Mouse (Mus musculus): Measurements from ENCODE around the gene Kcnj6. TPM values are rescaled to one million over a fixed set of nuclear protein-coding genes. Genes with fewer than 3 reads are reported as not detected.
"Not testable (repeated sequence)": the region's sequence is repeated elsewhere in the genome, so short reads cannot be mapped to it uniquely, and the experiment has no call there.

The Kcnj6 gene
- polyA plus RNA-seq, 2 experiments from 2014 or later, result not detected

- ATAC-seq, result no peak
Measured at GRCm38 (mm10) chr16:94850393-94850792, 147.1 kb downstream of the Kcnj6 start.

- no peak for ATAC-seq
Measured at GRCm38 (mm10) chr16:94845996-94846395, 151.5 kb downstream of the Kcnj6 start.

GRCm38 (mm10) chr16:94844769-94845168 is 152.7 kb downstream of the Kcnj6 start:
- ATAC-seq, result no peak

DNA sequence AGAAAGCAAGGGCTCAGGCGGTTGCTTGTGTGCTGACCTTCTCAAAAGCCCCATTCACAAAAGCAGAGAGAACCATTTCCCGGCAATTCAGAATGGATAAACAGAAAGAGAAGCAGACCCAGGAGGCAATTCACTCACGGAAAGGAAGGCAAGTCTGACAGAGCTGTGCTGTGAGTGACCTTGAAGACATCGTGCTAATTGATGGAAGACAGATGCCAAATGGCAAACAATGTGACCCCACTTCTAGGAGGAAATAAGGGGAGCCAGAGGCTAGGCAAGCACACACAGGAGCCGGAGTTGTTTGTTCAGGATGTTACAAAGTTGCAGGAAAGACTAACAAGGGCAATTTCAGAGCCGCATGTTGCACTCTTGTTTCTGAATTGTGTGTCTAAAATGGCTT is 158.1 kb downstream of the Kcnj6 start:
- no peak for ATAC-seq

DNA sequence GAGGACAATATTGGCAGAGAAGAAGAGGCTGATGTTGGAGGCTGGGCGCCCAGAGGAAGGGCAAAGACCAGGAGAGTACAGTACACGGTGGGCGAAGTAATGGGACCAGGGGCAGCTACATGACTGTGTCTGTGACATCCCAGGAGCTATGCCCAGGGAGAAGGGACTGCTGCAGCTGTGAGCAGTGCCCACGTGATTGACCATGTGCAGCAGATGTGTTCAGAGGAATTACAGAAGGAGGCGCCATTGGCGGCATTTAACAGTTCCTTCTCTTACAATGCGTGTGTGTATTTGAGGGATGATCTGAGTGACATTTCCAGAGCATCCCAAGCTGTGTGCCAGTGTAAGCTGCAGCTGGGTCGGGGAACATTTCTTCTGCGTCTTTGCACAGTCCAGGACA is 159.6 kb downstream of the Kcnj6 start:
- ATAC-seq, result no peak

DNA sequence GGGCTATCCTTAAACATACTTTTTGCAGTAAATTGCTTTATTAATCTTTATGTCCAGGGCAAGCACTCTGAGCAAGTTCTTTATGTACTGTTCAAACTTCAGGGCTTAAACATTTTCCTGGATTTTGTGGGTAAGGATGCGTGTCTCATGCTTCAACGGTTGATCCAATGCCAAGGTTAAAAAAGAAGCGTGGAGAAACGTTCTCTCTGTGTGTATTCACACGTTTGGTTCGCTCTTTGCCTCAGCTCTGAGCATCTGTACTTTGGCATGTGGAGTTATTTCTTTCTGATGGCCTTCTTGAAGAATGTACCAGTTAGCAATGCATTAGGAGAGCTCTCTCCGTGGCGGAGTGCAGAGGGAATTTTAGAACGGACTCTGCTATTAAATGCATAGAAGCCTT is 163.0 kb downstream of the Kcnj6 start:
- no peak for ATAC-seq

DNA sequence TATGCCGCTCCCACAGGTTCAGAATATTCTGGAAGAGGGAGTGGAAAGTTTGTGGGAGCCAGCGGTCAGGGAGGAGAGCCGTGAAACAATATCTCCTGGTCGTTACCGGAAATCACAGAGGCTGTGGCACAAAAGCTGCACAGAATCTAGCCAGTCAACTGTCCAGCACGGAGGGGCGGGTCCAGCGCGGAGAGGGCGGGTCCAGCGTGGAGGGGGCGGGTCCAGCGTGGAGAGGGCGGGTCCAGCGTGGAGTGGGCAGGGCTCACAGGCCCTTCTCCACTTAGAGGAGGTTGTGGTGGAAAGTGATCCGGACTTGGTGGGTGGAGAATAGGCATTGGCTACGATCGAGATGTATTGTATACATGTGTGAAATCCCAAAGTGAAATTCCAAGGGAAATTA is 169.3 kb downstream of the Kcnj6 start:
- no peak for ATAC-seq

DNA sequence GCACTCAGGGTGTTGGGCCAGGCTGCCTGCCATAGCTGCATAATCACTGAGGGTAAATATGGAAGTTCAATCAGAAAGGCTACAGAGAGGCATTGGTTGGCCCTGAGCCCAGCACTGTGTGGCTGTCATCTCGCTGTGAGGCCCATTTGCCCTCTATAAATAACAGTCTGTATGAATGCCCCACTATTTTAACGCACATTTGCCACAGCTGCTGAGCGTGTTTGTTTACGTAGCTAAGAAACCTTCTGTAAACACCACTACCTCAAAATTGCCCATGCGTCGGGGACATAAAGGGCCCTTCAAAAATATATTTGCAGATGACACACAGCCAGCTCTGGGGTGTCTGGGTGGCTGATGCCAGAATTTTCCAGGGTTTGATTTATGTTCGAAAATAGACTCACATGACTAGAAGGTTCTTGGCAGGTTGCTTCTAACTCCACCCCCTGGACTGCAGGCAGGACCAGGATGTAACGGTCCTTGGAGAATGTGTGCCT is 170.4 kb downstream of the Kcnj6 start:
- no peak for ATAC-seq

DNA sequence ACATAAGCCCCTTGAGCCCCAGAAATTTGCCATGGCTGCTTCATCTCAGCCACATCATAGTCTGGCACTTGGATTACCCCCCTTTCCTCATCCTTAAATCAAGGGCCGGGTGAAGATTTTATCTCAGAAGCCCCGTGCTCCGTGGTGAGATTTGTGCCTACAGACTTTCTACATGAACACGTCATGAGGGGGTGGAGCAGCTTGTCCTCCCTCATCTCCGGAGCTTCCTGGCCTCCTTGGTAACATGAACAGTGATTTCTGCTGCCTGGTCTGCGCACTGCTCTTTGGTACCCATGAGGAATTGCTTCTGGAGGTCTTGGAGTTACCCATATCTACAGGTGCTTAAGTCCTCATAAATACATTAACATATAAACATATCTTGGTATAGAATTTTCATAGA is 172.2 kb downstream of the Kcnj6 start:
- no peak for ATAC-seq

- no peak for ATAC-seq
Measured at GRCm38 (mm10) chr16:94822611-94823010, 174.9 kb downstream of the Kcnj6 start.

- ATAC-seq, result no peak
Measured at GRCm38 (mm10) chr16:94821610-94822009, 175.9 kb downstream of the Kcnj6 start.

DNA sequence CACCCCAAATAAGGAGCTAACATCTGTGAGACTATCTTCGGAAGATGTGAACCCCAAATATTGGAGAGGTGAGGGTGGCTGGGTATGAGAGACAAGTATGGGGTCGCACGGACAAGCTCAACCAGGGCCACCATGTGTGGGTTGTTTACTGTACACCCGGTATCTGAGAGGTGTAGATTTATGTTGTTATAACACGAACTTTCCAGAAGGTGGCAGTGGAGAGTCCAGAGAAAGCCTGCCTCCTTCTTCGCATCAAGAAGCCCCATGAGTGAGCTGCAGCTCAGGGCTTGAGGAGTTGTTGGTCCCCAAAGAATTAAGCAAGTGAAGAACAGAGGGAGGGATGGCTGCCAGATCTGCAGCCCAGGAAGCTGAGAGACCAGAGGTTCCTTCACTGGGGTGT is 181.1 kb downstream of the Kcnj6 start:
- no peak for ATAC-seq

DNA sequence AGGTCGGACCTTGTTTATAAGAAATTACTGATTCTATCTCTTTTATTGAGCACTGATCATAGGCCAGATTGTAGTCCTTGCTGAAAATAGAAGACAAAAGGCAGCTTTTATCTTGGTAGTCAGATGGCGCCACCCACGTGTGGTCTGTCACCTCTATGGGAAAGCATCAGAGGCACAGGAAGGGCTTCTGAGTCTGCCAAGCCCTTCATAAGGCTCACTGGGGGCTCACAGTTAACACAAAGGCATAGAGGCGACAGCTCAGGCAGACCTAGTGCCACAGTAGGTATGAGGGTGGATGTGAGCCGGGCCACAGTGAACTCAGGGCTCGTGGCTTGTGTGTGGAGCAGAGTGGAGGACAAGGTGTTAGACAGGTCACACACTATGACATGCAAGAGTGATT is 181.6 kb downstream of the Kcnj6 start:
- no peak for ATAC-seq

- not testable (repeated sequence) for ATAC-seq
Measured at GRCm38 (mm10) chr16:94809286-94809685, 188.2 kb downstream of the Kcnj6 start.

GRCm38 (mm10) chr16:94798241-94798640 is 199.3 kb downstream of the Kcnj6 start:
- ATAC-seq, result no peak

- ATAC-seq, result no peak
Measured at GRCm38 (mm10) chr16:94797366-94797765, 200.1 kb downstream of the Kcnj6 start.

GRCm38 (mm10) chr16:94793041-94793440 is 204.5 kb downstream of the Kcnj6 start:
- ATAC-seq, result no peak

- no peak for ATAC-seq
Measured at GRCm38 (mm10) chr16:94789958-94790357, 207.5 kb downstream of the Kcnj6 start.

DNA sequence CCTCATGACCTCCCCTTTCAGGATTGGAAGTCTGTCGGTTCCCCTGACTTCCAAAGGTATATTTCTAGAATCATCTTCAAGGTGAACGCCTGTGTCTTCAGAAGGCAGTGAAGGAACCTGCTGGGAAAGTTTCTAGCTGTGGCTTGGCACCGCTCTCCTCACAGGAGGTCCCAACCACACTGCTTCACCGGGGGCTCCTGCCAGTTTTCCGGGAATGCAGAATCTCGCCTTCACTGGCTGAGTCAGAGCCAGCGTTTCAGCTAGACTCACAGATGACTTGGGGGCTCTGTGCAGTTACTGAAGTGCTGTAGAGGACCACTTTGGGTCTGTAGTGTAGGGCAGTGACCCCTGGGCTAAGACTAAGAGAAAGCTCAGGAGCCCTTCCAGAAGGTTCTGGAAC is 208.8 kb downstream of the Kcnj6 start:
- no peak for ATAC-seq

GRCm38 (mm10) chr16:94788165-94788564 is 209.3 kb downstream of the Kcnj6 start:
- ATAC-seq, result no peak

- no peak for ATAC-seq
Measured at GRCm38 (mm10) chr16:94785873-94786272, 211.6 kb downstream of the Kcnj6 start.

DNA sequence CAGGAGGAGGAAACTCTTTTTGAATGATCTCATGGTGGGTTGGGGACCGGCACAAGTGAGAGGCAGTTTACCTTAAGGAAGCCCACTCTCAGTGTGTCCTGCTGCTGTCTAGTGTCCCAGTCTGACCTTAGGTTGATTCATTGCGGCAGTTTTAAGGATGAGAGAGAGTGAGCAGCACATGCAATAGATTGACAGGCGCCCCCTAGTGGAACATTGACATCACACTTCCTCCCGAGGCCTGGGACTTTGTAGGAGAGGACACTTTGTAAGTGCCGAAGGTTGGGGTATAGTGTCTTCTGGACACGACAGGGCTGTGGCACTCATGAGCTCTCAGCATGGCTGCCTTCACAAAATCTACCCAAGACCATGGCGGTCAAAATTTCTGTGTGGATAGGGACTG is 213.8 kb downstream of the Kcnj6 start:
- ATAC-seq, result no peak

- ATAC-seq, result no peak
Measured at GRCm38 (mm10) chr16:94782110-94782946, 215.2 kb downstream of the Kcnj6 start.

- no peak for ATAC-seq
Measured at GRCm38 (mm10) chr16:94773928-94774327, 223.6 kb downstream of the Kcnj6 start.

- no peak for ATAC-seq
Measured at GRCm38 (mm10) chr16:94767606-94768005, 229.9 kb downstream of the Kcnj6 start.
